Mouse (Mus musculus) embryo, embryonic 11.5 days (tissue): Measurements from ENCODE around the gene Tspo2.

ENCODE experiments used
- DNase-seq: peaks from one replicate; pipeline ENCODE4 v3.0.0-alpha.2; 2012; ENCODE audit warnings: low read depth, low spot score

The Tspo2 gene

GRCm38 (mm10) chr17:48417521-48417920 lies 33.8 kb downstream of the Tspo2 start:
- no peak for DNase-seq

GRCm38 (mm10) chr17:48416425-48417195 lies 34.7 kb downstream of the Tspo2 start:
- DNase-seq: peak; percentile 36

GRCm38 (mm10) chr17:48416011-48416410 lies 35.3 kb downstream of the Tspo2 start:
- DNase-seq: no peak

GRCm38 (mm10) chr17:48411241-48411640 lies 40.1 kb downstream of the Tspo2 start:
- no peak for DNase-seq

DNA sequence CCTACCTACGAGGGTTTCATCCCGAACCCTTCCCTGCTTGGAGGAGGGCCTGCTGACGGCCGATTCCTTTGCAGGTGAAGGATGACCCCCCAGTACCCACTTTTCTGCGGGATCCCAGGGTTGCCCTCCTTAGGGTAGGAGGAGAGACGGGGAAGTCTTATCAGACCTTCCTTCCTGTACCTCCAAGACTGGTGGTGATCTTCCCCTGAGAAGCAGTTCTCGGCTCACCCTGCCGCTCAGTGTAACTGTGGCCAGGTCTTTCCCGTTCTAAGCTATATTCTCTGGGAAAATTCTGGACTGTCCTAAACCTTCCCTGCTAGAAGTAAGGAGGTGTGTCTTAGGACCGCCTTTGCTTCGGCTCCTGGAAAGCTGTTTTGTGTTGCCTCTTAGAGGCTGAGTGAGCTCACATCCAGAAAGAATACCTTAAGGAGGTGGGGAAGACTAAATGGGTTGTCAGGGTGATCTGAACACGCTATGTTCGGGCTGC lies 41.0 kb downstream of the Tspo2 start:
- peak; percentile 27 for DNase-seq

DNA sequence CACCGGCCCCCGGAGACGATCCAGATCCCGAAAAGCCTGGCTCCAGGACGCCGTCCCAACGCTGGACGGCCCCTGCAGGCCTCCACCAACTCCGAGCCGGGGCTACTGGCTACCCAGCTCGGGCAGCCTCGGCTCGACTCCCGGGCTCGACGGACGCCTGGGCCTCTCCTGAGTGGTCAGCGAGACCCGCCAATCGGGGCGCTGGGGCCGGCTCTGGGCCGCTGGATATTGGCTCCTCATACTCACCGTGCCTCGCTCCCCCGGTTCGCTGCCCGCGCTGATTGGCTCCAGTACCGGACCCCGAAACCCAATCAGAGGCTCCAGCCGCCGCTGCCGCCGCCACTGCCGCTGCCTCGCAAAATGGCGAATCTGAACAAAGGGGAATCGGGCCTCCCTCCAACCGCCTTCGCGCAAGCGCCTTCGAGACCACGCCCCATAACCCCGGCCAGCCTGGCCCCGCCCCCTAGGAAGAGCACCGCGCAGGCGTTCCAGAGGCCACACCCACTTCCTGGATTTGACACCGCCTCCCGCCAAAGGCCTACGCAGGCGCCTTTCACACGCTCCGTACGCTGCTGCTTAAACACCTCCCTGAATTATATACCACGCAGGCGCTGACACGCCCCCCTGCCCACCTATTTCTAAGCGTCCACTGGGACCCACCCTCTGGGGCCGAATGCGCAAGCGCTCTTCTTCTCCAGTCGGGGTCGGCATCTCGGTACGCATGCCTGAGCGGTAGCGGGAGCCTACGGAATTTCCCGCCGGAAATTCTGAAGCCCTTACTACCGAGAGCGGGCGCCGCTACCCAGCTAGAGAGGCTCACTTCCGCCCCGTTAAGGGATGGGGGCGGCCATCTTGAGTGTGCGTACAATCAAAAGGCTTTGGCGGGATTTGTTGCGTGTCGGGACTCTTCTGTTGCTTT lies 41.7 kb downstream of the Tspo2 start, which contains the start of the genes Nfya and Oard1:
TSS of gene Nfya (minus strand) at position 527 of the 919 bp plus-strand sequence.
TSS of gene Oard1 (plus strand) at position 635 of the 919 bp plus-strand sequence.
- DNase-seq: peak; percentile 99

DNA sequence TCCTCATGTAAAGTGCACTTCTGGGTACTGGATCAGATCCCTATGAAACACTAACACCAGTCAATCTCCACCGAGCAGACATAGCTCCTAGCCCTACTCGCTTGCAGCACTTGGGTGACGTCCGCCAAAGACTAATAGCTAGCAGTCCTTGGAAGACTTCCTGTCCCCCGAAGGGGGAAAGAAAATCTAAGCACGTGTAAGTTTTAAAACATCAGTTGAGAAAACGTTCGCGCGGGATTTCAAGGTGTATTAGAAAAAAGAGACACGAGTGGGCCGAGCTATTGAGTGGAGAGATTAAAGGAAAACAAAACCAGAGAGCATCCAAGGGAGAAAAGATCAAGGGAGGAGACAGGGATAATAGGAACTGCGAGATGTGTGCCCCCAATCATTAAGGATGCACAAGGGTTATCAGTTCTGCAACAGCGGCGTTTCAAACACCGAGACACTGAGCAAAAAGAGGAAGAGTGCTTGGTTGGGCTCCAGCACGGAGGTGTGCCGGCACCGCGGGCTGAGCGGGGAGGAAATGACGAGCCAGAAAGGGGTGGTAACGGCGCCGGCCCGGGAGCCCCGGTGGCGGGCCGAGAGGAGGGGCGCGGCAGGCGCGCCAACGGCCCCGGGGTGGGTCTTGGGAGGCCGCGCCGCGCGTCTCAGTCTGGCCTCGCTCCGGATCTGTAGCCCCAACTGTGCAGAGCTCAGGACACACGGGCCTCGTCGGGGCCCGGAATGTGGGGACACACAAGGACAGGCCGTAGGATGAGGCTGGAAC lies 42.6 kb downstream of the Tspo2 start:
- peak; percentile 40 for DNase-seq

DNA sequence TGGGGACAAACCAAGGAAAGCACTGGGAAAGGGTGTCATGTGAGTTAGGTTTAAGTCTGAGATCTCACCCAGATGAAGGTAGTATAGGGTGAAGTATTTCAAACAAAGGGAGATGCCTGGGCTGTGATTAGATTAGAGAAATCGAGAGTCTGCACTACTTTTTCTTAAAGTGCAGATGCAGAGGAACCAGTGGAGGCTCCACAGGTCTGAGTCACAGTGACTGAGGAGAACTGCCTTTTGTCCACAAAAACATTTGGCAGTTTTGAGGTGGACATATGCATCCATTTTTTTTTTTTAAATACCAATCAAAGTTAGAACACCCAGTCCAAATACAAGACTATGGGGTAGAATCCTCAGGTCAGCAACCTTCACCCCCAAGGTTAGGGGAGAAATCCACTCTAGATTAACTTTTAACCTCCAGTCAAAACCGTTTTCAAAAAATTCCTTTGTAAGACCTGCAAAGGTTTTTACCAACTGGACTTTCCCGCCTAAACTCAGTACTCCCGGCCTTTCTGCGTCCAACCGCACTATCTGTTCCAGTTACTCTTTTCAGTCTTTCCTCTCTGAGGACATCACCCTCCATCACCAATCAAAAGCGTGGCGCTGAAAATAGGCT lies 43.3 kb downstream of the Tspo2 start:
- DNase-seq: peak; percentile 13

GRCm38 (mm10) chr17:48407154-48407553 lies 44.2 kb downstream of the Tspo2 start:
- DNase-seq: no peak

DNA sequence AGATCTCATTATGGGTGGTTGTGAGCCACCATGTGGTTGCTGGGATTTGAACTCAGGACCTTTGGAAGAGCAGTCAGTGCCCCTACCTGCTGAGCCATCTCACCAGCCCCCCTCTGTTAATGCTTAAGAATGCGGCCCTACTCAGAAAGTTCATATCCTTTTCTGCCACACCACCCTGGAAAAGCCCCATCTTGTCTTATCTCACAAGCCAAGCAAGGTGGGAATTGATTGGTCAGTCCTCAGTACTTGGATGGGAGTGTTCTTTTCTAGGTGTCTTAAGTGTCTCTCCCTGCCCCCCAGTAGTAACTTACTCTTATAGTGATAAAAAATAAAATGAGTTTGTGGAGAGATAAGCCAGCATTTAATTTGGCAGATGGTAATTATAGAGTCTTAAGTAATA lies 46.6 kb downstream of the Tspo2 start:
- no peak for DNase-seq

DNA sequence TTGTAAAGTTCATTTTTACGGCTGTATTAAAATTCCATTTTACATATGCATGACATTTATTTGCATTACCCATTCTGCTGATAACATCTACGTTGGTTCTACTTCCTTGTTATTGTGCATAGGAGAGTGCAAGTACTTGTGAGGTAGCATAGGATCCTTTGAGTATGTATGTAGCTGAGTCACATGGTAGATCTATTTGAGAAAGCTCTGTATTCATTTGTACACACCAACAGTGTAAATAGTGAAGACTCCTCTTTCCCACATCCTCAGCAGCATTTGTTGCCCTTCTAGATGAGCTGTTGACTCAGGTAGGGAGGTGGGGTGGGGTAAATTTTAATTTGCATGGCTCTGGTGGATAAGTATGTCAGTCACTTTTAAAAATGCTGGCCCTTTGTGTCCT lies 47.5 kb downstream of the Tspo2 start:
- no peak for DNase-seq

DNA sequence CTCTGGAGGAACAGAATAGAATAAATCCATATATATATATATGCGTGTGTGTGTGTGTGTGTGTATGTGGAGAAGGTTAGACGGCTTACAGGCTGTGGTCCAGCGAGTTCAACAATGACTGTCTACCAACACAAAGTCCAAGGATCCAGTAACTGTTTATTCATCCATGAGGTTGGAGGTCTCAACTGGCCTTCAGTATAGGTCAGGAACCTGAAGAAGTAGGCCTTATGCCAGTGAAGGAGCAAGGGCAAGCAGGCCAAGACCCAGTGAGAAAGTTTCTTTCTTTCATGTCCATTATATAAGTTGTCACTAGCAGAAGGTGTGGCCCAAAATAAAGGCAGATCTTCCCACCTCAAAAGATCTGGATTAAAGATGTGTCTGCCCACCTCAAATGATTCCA lies 48.6 kb downstream of the Tspo2 start:
- no peak for DNase-seq

- no peak for DNase-seq
These were observed 49.6 kb downstream of the Tspo2 start for GRCm38 (mm10) chr17:48401710-48402109.
